Mouse (Mus musculus) testis, adult 2 months (tissue): ENCODE results near the gene Mphosph9. TPM values are rescaled to one million over a fixed set of nuclear protein-coding genes. Genes with fewer than 3 reads are reported as not detected.

Experiments used
- H3K27ac ChIP-seq: fragments of 200-500 bp; 2 replicates; pipeline ENCODE4 v1.5.1; 2012; ENCODE audit warnings: low read depth, low read length; ENCODE audit not compliant: control insufficient read depth, insufficient read depth
- H3K27me3 ChIP-seq: fragments of 200-500 bp; 2 replicates; pipeline ENCODE4 v1.6.1; 2012; ENCODE audit warnings: mild to moderate bottlenecking, low read length, moderate library complexity; ENCODE audit not compliant: control insufficient read depth, insufficient read depth
- H3K36me3 ChIP-seq: fragments of 200-500 bp; 2 replicates; pipeline ENCODE4 v1.6.1; 2012; ENCODE audit warnings: mild to moderate bottlenecking, low read length; ENCODE audit not compliant: control insufficient read depth, insufficient read depth
- H3K4me1 ChIP-seq: fragments of 200-500 bp; 2 replicates; pipeline ENCODE4 v1.6.1; 2012; ENCODE audit warnings: low read length; ENCODE audit not compliant: control insufficient read depth, insufficient read depth
- H3K4me3 ChIP-seq: fragments of 200-500 bp; 2 replicates; pipeline ENCODE4 v1.5.1; 2012; ENCODE audit warnings: low read depth, mild to moderate bottlenecking, low read length, moderate library complexity, mixed read lengths; ENCODE audit not compliant: control insufficient read depth
- CTCF ChIP-seq: fragments of 200-500 bp; IDR thresholded peaks from 2 replicates; pipeline ENCODE4 v1.5.1; 2012; ENCODE audit warnings: low read depth, mild to moderate bottlenecking, inconsistent platforms, low read length, moderate library complexity; ENCODE audit not compliant: control insufficient read depth, insufficient read depth, insufficient replicate concordance
- POLR2A ChIP-seq: fragments of 200-500 bp; IDR thresholded peaks from 2 replicates; pipeline ENCODE4 v1.6.1; 2012; ENCODE audit warnings: low read depth, mild to moderate bottlenecking, inconsistent platforms, low read length, moderate library complexity; ENCODE audit not compliant: control insufficient read depth
- polyA plus RNA-seq: library from polyadenylated mRNA; depleted of rRNA; stranded (reverse); fragments of >200 nt; gene quantifications from 2 replicates; pipeline ENCODE4 v1.2.3, GENCODE M21; 2012

Gene Mphosph9
- polyA plus RNA-seq, 1 experiment, result 29.0 TPM

DNA sequence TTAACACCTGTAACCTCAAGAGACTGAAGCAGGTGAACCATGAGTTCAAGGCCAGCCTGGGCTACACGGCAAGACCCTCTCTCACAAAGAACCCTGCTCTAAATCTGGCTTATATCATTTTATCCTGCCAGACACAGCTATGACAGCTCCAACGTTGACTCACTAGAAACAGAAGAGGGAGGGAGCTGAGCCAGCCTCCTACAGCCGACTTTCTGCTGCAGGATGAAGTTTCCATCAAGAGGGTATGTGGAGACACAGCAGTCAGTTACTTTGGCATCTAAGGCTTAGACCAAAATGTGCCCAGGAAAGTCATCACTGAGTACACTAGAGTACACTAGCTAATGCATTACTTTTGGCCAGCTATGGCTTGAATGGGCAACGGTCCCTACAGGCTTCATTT lies 37.6 kb downstream of the Mphosph9 start:
- Histone ChIP-seq H3K27ac (no peak overlapping the region), H3K36me3 (peaks cover 4% of the 10 kb centered on the region; the same call in 1 of the 2 replicates), H3K4me3 (no peak overlapping the region), H3K4me1 (no peaks in the 10 kb centered on the region), H3K27me3 (no peaks in the 10 kb centered on the region)
- TF ChIP-seq POLR2A, result no peak
- no peak for TF ChIP-seq CTCF

DNA sequence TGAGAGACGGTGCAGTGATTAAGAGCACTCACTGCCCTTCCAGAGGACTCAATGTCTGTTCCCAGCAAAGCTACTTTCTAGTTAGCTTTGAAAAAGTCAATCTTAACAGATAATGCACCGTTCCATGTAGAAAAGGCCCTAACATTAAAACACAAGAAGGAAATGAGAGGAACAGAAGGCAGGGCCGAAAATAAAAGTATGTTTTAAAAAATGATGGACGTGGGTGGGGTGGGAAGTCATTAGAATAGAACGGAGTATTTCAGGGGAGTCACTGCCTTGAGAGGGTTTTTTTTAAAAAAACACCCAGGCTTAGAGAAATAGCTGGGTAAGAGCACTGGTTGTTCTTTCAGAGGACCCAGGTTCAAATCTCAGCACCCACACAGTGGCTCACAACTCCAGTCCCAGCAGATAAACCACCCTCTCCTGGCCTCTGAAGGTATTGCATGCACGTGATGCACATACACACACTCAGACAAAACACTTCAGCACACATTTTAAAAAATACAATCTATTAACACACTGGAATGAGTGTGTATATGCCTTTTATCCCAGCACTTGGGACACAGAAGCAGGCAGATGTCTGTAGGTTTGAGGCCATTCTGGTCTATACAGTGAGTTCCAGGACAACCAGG lies 40.0 kb downstream of the Mphosph9 start:
- Histone ChIP-seq H3K36me3 (peaks cover 3% of the 10 kb centered on the region), H3K4me3 (no peak overlapping the region), H3K27ac (no peak overlapping the region), H3K27me3 (no peaks in the 10 kb centered on the region), H3K4me1 (no peaks in the 10 kb centered on the region)
- TF ChIP-seq CTCF (no peak), POLR2A (no peak)

DNA sequence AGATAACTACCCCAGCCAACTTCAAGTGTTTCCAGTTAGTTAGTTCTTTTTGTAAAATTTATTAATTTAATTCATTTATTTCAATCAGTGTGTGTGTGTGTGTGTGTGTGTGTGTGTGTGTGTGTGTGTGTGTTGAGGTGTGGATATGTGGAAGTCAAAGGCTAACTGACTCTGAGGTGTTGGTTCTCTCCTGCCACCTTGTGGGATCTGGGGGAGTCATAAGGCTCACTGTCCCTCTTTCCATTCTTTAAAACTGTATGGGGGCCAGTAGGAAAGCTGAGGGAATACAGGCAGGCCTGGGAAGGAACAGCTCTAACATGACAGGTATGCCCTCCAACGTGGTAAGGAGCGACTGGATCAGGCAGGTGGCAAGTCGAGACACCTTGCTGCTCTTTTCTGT lies 43.4 kb downstream of the Mphosph9 start:
- H3K36me3 ChIP-seq, result peaks cover 1% of the 10 kb centered on the region
- no peak overlapping the region for H3K4me3 ChIP-seq
- TF ChIP-seq CTCF, result no peak
- no peak for TF ChIP-seq POLR2A
- no peaks in the 10 kb centered on the region for H3K4me1 ChIP-seq
- no peak overlapping the region for H3K27ac ChIP-seq
- no peaks in the 10 kb centered on the region for H3K27me3 ChIP-seq

DNA sequence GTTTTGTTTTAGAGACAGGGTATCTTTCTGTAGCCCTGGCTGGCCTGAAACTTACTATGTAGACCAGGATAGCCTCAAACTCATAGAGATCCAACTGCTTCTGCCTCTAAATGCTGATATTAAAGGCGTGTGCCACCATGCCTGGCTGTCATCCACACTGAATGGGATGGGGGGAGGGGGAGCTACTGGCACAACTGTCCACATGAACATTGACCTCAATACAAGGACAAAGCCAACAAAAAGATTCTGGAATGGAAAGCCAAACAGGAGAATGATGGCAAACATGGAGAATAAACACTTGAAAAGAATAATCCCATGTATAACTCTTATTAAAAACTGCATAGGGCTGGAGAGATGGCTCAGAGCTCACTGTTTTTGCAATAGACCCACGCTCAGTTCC lies 44.9 kb downstream of the Mphosph9 start:
- Histone ChIP-seq H3K4me3 (no peak overlapping the region), H3K27ac (no peak overlapping the region), H3K4me1 (no peaks in the 10 kb centered on the region), H3K27me3 (no peaks in the 10 kb centered on the region), H3K36me3 (peaks cover 1% of the 10 kb centered on the region)
- no peak for TF ChIP-seq CTCF
- no peak for TF ChIP-seq POLR2A

DNA sequence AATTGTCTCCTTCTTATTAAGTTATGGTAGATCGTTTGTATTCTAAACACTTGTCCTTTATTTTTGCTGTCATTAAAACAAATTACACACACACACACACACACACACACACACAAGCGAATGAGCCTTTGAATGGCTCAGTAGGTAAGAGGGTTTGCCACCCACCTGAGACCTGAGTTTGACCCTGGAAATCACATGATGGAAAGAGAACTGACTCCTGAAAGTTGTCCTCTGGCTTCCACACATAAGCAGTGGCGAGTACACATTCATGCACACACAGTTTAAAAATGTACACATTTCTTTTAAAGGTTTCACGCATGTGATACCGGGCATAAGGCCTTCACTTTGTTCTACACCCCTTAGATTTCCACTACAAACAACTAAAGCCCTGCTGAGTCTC lies 57.5 kb downstream of the Mphosph9 start:
- H3K27me3 ChIP-seq, result no peaks in the 10 kb centered on the region
- no peak overlapping the region for H3K4me3 ChIP-seq
- peaks cover 1% of the 10 kb centered on the region; the same call in 1 of the 2 replicates for H3K36me3 ChIP-seq

GRCm38 (mm10) chr5:124269661-124270060 lies 58.1 kb downstream of the Mphosph9 start:
- no peak overlapping the region for H3K4me3 ChIP-seq
- no peaks in the 10 kb centered on the region for H3K4me1 ChIP-seq
- H3K27me3 ChIP-seq, result no peaks in the 10 kb centered on the region
- H3K36me3 ChIP-seq, result peaks cover 1% of the 10 kb centered on the region; the same call in 1 of the 2 replicates
- H3K27ac ChIP-seq, result no peak overlapping the region
- no peak for TF ChIP-seq POLR2A
- TF ChIP-seq CTCF, result no peak

More for the DNA sequence above, 57.5 kb downstream of the Mphosph9 start:
- no peaks in the 10 kb centered on the region for H3K4me1 ChIP-seq
- TF ChIP-seq POLR2A (no peak), CTCF (no peak)
- H3K27ac ChIP-seq, result no peak overlapping the region

GRCm38 (mm10) chr5:124267652-124268051 lies 60.1 kb downstream of the Mphosph9 start:
- H3K4me1 ChIP-seq, result no peaks in the 10 kb centered on the region
- H3K36me3 ChIP-seq, result peaks cover 3% of the 10 kb centered on the region
- no peaks in the 10 kb centered on the region for H3K27me3 ChIP-seq
- H3K27ac ChIP-seq, result no peak overlapping the region
- TF ChIP-seq POLR2A, result no peak
- no peak for TF ChIP-seq CTCF
- no peak overlapping the region for H3K4me3 ChIP-seq
